8 mouse cellular contexts compared by ENCODE assay signal in the genomic region with DNA sequence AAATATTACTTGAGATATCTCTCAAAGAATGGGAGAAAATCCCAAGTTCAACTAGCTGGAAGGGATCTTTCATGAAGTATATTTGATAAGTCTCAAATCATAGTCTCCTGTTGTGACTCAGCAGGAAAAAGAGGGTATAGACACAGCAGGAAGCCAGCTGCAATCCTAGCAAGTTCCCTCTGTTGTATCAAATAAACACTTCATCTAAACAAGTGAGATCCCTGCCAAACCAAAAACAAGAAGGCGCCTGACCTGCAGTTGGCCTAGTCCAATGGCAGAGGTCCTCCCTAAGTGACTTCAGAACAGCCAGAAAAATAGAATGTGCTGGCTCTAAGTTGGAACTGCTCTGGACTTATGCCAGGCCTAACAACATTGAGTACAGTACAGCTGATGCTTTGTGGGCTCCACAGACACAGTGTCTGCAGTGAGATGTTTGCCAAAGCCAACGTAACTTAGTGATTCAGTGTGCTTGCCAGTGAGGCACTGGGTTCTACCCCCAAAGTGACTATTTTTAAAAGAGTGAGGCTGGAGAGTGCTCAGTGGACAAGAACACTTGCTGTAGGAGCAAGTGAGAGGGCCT. TPM values are rescaled to one million over a fixed set of nuclear protein-coding genes. Genes with fewer than 3 reads are reported as not detected.
DNase-seq lines count a peak whose midpoint lies in the region; ATAC-seq lines count a peak whose summit lies in the region.

No protein-coding gene starts in this region.

- H3K9me3 ChIP-seq in kidney, embryonic 16.5 days (ENCODE audit: low read length), result no peaks in the 10 kb centered on the region

- peak; percentile 22 for DNase-seq in kidney, adult 11 months
- peak; percentile 12 to 55 for DNase-seq in adrenal gland, postnatal 36 days
- DNase-seq in heart, postnatal 14 days, result peak; percentile 16 to 51
- DNase-seq in left cerebral cortex, postnatal 4 days, result peak; percentile 14
- DNase-seq in spleen, postnatal 14 days (ENCODE audit: low spot score in 2 of 2), result no peak
- DNase-seq in thymus, postnatal 36 days, result no peak
- DNase-seq in testis, postnatal 10 days (ENCODE audit: low spot score), result no peak

- WGBS in kidney, embryonic 16.5 days, result 82% methylated on average over 2 of the region's 2 CpGs

- H3K4me3 ChIP-seq in kidney, embryonic 16.5 days (ENCODE audit: low read length), result no peak overlapping the region

- peaks cover 39% of the 10 kb centered on the region for H3K36me3 ChIP-seq in kidney, embryonic 16.5 days (ENCODE audit: insufficient read depth, low read length)

- H3K27me3 ChIP-seq in kidney, embryonic 16.5 days (ENCODE audit: insufficient read depth, low read length), result no peaks in the 10 kb centered on the region

- no peaks in the 10 kb centered on the region for H3K4me1 ChIP-seq in kidney, embryonic 16.5 days (ENCODE audit: insufficient read depth, low read length)

- no peak overlapping the region for H3K27ac ChIP-seq in kidney, embryonic 16.5 days (ENCODE audit: low read length)

- H3K9ac ChIP-seq in kidney, embryonic 16.5 days (replicated peaks; ENCODE audit: low read length), result no peak overlapping the region

- H3K4me2 ChIP-seq in kidney, embryonic 16.5 days (replicated peaks; ENCODE audit: low read depth, low read length), result no peak overlapping the region

- intact Hi-C loops in heart, postnatal 14 days (cut with DNase I), result no loop called here
- intact Hi-C loops in left cerebral cortex, postnatal 4 days (cut with DNase I), result no loop called here

- no peak for ATAC-seq in kidney, embryonic 16.5 days (ENCODE audit: low FRiP score, low TSS enrichment)

RNA-seq across cellular contexts. Expression of gene Lgals8, which starts 22.6 kb away (rescaled TPM):
- polyA plus RNA-seq in kidney, embryonic 16.5 days (2015; fragmentation: Nextera tagmentation; extraction: Ambion mirVana), result 24.8 and 26.5 TPM in 2 replicates
- total RNA-seq in adrenal gland, postnatal 36 days (2021), result 10 to 100 TPM; 82.0 to 87.1 TPM
- total RNA-seq in heart, postnatal 14 days (2021), result 10 to 100 TPM; 33.9 to 40.0 TPM
- total RNA-seq in left cerebral cortex, postnatal 4 days (2021), result 10 to 100 TPM; 27.8 to 30.4 TPM

RNA-seq across cellular contexts. Expression of gene Heatr1, which starts 47.3 kb away (rescaled TPM):
- 19.3 and 21.0 TPM in 2 replicates for polyA plus RNA-seq in kidney, embryonic 16.5 days (2015; fragmentation: Nextera tagmentation; extraction: Ambion mirVana)
- total RNA-seq in adrenal gland, postnatal 36 days (2021), result 10 to 100 TPM; 33.4 to 50.1 TPM
- 10 to 100 TPM; 13.8 to 14.7 TPM for total RNA-seq in heart, postnatal 14 days (2021)
- total RNA-seq in left cerebral cortex, postnatal 4 days (2021), result 10 to 100 TPM; 31.1 to 34.9 TPM

Comparison
In these comparisons a context has a peak if more than half of its experiments do, and no peak if none do; other contexts are left out.
1. DNase-seq: peak in kidney, adult 11 months (single experiment), adrenal gland, postnatal 36 days (2 of 2), heart, postnatal 14 days (2 of 2) and left cerebral cortex, postnatal 4 days (single experiment); none in spleen, postnatal 14 days (0 of 2), thymus, postnatal 36 days (0 of 2) and testis, postnatal 10 days (single experiment).